ENCODE assay signal across 16 mouse cellular contexts in genomic region chr12:59162797-59163196, GRCm38 (mm10).
"Had no signal": no experiment of that assay in that cellular context is flagged by ENCODE, and none has a peak within 500 bp of the region (broad histone marks: within the 10 kb centered on the region; RNA-seq: fewer than 3 reads in every experiment).

No protein-coding gene starts in this region.

- H3K4me3 ChIP-seq: layer of hippocampus, adult 2 months; midbrain, embryonic 12.5 days; midbrain, embryonic 15.5 days; neural tube, embryonic 12.5 days; neural tube, embryonic 15.5 days had no signal

- H3K9ac ChIP-seq: liver, embryonic 14.5 days; liver, postnatal 0 days; lung, embryonic 14.5 days; midbrain, embryonic 12.5 days; midbrain, embryonic 15.5 days; neural tube, embryonic 12.5 days; neural tube, embryonic 15.5 days had no signal

- H3K9me3 ChIP-seq: midbrain, embryonic 12.5 days; midbrain, embryonic 15.5 days; neural tube, embryonic 12.5 days; neural tube, embryonic 15.5 days had no signal

- ATAC-seq: liver, postnatal 0 days; lung, postnatal 0 days; midbrain, embryonic 15.5 days had no signal

- H3K27ac ChIP-seq: kidney, postnatal 0 days; layer of hippocampus, adult 2 months; liver, embryonic 14.5 days; macrophage; midbrain, embryonic 12.5 days; midbrain, embryonic 15.5 days; neural tube, embryonic 12.5 days; neural tube, embryonic 15.5 days; stomach, postnatal 0 days had no signal

- H3K27me3 ChIP-seq: midbrain, embryonic 12.5 days; midbrain, embryonic 15.5 days; neural tube, embryonic 12.5 days; neural tube, embryonic 15.5 days had no signal

- H3K4me1 ChIP-seq: midbrain, embryonic 12.5 days; midbrain, embryonic 15.5 days; neural tube, embryonic 12.5 days; neural tube, embryonic 15.5 days had no signal

- DNase-seq: kidney, postnatal 25 days; layer of hippocampus, adult 9-11 months; liver, postnatal 0 days; lung, embryonic 14.5 days; thymus, adult 2 months; thymus, postnatal 25 days had no signal

- H3K4me2 ChIP-seq: lung, embryonic 14.5 days; midbrain, embryonic 12.5 days; midbrain, embryonic 15.5 days; neural tube, embryonic 12.5 days; neural tube, embryonic 15.5 days had no signal
